Mouse (Mus musculus): Measurements from ENCODE around the gene Mad2l1bp. TPM values are rescaled to one million over a fixed set of nuclear protein-coding genes. Genes with fewer than 3 reads are reported as not detected.

Mad2l1bp gene
- polyA plus RNA-seq, 1 experiment from 2014 or later, result 55.5 TPM

DNA sequence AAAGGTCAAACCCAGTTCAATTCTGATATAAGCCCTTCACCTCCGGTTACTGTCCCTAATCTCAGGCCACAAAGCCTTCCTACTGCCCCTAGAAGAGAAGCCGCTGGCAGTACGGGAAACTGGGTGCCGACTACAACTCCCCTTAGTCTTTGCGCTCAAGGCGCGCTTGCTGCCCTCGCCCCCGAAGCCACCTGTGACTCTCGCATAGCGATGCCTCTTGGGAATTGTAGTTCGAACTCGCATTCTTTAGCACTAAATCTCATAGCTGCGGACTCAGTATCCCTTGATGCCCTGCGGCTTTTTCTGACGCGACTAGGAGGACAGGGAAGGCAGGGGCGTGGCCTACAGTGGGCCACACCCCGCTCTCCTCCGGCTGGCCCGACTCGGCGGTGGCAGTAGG is 7.3 kb upstream of the Mad2l1bp start, which contains the start of gene Gtpbp2:
Gene Gtpbp2 (plus strand): TSS at position 347 of the 400 bp plus-strand sequence.
- peak within 1 kb of the TSS; percentile 96 for H3K27ac ChIP-seq (ENCODE audit: low read length)
- H3K4me2 ChIP-seq (ENCODE audit: low read depth, low read length), result peak within 1 kb of the TSS; percentile 83
- ATAC-seq (ENCODE audit: low read depth), result peak; percentile 95
- peaks cover 16% of the 10 kb centered on the region; the same call in 1 of the 2 replicates for H3K36me3 ChIP-seq (ENCODE audit: control insufficient read depth, insufficient read depth, low read length)
- no peaks in the 10 kb centered on the region for H3K27me3 ChIP-seq (ENCODE audit: control insufficient read depth, insufficient read depth, low read depth, low read length)
- peak within 1 kb of the TSS; percentile 81 for H3K9ac ChIP-seq (ENCODE audit: low read length)
- H3K9me3 ChIP-seq (ENCODE audit: control insufficient read depth, low read length), result no peaks in the 10 kb centered on the region
- peak within 1 kb of the TSS; percentile 68 for H3K4me3 ChIP-seq (ENCODE audit: low read length)
- H3K4me1 ChIP-seq (replicated peaks; ENCODE audit: control insufficient read depth, insufficient read depth, low read length), result peaks cover 17% of the 10 kb centered on the region
- 0% methylated on average over 23 of the region's 23 CpGs for WGBS

DNA sequence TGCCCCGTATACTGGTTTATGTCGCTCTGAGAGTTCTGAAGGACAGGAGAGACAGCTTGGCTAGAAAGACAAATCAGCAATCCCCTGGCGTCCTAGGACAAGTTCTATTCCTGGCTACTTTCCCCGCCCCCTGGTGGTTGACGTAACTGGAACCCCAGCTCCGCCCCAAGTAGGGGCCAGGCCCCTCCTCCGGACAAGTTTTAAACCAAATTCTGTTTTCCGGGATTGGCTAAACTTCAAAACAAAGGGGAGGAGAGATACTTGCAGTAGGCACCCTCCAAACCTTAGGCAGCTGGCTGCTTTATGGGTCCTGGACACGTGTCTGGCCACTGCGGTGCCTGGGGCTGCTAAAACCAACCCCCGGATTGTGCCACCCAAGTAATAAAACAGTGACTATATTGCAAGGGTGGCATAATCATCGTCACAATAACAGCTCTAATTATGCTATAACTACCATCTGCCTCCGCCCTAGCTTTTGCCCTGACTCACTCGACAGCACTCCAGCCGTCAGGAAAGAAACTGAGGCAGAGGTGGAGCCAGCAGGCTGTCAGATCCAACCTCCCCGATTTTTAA is 6.8 kb upstream of the Mad2l1bp start:
- Histone ChIP-seq H3K4me1 (replicated peaks; ENCODE audit: control insufficient read depth, insufficient read depth, low read length) (peaks cover 17% of the 10 kb centered on the region), H3K4me3 (ENCODE audit: low read length) (peak overlapping the region; percentile 58), H3K27me3 (ENCODE audit: control insufficient read depth, insufficient read depth, low read depth, low read length) (no peaks in the 10 kb centered on the region), H3K4me2 (ENCODE audit: low read depth, low read length) (peak overlapping the region; percentile 83), H3K27ac (ENCODE audit: low read length) (peak overlapping the region; percentile 96), H3K36me3 (ENCODE audit: control insufficient read depth, insufficient read depth, low read length) (peaks cover 13% of the 10 kb centered on the region; the same call in 1 of the 2 replicates), H3K9ac (ENCODE audit: low read length) (peak overlapping the region; percentile 72), H3K9me3 (ENCODE audit: control insufficient read depth, low read length) (no peaks in the 10 kb centered on the region)
- under 1% methylated on average over 16 of the region's 16 CpGs for WGBS
- ATAC-seq (ENCODE audit: low read depth), result peak; percentile 85

- ATAC-seq (ENCODE audit: low read depth), result no peak
- WGBS, result 39% methylated on average over 2 of the region's 2 CpGs
- Histone ChIP-seq H3K4me1 (replicated peaks; ENCODE audit: control insufficient read depth, insufficient read depth, low read length) (peaks cover 17% of the 10 kb centered on the region), H3K4me3 (ENCODE audit: low read length) (no peak overlapping the region), H3K4me2 (ENCODE audit: low read depth, low read length) (peak overlapping the region; percentile 83; the same call in 1 of the 2 replicates), H3K9ac (ENCODE audit: low read length) (peak overlapping the region; percentile 72; the same call in 1 of the 2 replicates), H3K27ac (ENCODE audit: low read length) (peak overlapping the region; percentile 96), H3K36me3 (ENCODE audit: control insufficient read depth, insufficient read depth, low read length) (peaks cover 4% of the 10 kb centered on the region; the same call in 1 of the 2 replicates), H3K27me3 (ENCODE audit: control insufficient read depth, insufficient read depth, low read depth, low read length) (no peaks in the 10 kb centered on the region), H3K9me3 (ENCODE audit: control insufficient read depth, low read length) (no peaks in the 10 kb centered on the region)
Observed at GRCm38 (mm10) chr17:46159236-46159635, 5.9 kb upstream of the Mad2l1bp start.

GRCm38 (mm10) chr17:46157131-46157530 is 3.8 kb upstream of the Mad2l1bp start:
- Histone ChIP-seq H3K36me3 (ENCODE audit: control insufficient read depth, insufficient read depth, low read length) (no peaks in the 10 kb centered on the region), H3K4me3 (ENCODE audit: low read length) (no peak overlapping the region), H3K9ac (ENCODE audit: low read length) (no peak overlapping the region), H3K4me2 (ENCODE audit: low read depth, low read length) (no peak overlapping the region), H3K9me3 (ENCODE audit: control insufficient read depth, low read length) (no peaks in the 10 kb centered on the region), H3K4me1 (replicated peaks; ENCODE audit: control insufficient read depth, insufficient read depth, low read length) (peaks cover 12% of the 10 kb centered on the region), H3K27ac (ENCODE audit: low read length) (no peak overlapping the region), H3K27me3 (ENCODE audit: control insufficient read depth, insufficient read depth, low read depth, low read length) (no peaks in the 10 kb centered on the region)
- no peak for ATAC-seq (ENCODE audit: low read depth)
- 88% methylated on average over 8 of the region's 8 CpGs for WGBS

DNA sequence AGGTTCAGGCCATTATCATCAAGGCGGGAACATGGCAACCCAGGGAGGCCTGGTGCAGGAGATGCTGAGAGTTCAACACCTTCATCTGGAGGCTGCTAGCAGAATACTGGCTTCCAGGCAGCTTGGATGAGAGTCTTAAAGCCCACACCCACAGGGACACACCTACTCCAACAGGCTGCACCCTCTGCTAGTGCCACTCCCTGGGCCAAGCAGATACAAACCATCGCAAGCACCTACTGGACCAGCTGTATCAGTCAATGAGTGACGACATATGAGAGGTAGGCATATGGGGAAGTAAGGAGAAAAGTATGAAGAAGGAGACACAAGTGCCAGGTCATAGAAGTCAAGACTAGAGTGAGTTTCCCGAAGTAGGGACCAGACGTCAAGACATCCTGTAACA is 3.3 kb upstream of the Mad2l1bp start:
- no peaks in the 10 kb centered on the region for H3K36me3 ChIP-seq (ENCODE audit: control insufficient read depth, insufficient read depth, low read length)
- H3K27me3 ChIP-seq (ENCODE audit: control insufficient read depth, insufficient read depth, low read depth, low read length), result no peaks in the 10 kb centered on the region
- ATAC-seq (ENCODE audit: low read depth), result no peak
- H3K9ac ChIP-seq (ENCODE audit: low read length), result no peak overlapping the region
- peaks cover 7% of the 10 kb centered on the region for H3K4me1 ChIP-seq (replicated peaks; ENCODE audit: control insufficient read depth, insufficient read depth, low read length)
- no peak overlapping the region for H3K27ac ChIP-seq (ENCODE audit: low read length)
- no peak overlapping the region for H3K4me2 ChIP-seq (ENCODE audit: low read depth, low read length)
- no peak overlapping the region for H3K4me3 ChIP-seq (ENCODE audit: low read length)
- 73% methylated on average over 5 of the region's 5 CpGs for WGBS
- H3K9me3 ChIP-seq (ENCODE audit: control insufficient read depth, low read length), result no peaks in the 10 kb centered on the region

GRCm38 (mm10) chr17:46154336-46154735 is 983 bp upstream of the Mad2l1bp start:
- WGBS, result 86% methylated on average over 3 of the region's 3 CpGs
- H3K9me3 ChIP-seq (ENCODE audit: control insufficient read depth, low read length), result no peaks in the 10 kb centered on the region
- H3K27ac ChIP-seq (ENCODE audit: low read length), result peak overlapping the region; percentile 62
- no peaks in the 10 kb centered on the region for H3K27me3 ChIP-seq (ENCODE audit: control insufficient read depth, insufficient read depth, low read depth, low read length)
- no peak overlapping the region for H3K9ac ChIP-seq (ENCODE audit: low read length)
- H3K4me1 ChIP-seq (replicated peaks; ENCODE audit: control insufficient read depth, insufficient read depth, low read length), result peaks cover 12% of the 10 kb centered on the region
- H3K36me3 ChIP-seq (ENCODE audit: control insufficient read depth, insufficient read depth, low read length), result peaks cover 4% of the 10 kb centered on the region
- ATAC-seq (ENCODE audit: low read depth), result no peak
- no peak overlapping the region for H3K4me2 ChIP-seq (ENCODE audit: low read depth, low read length)
- no peak overlapping the region for H3K4me3 ChIP-seq (ENCODE audit: low read length)

DNA sequence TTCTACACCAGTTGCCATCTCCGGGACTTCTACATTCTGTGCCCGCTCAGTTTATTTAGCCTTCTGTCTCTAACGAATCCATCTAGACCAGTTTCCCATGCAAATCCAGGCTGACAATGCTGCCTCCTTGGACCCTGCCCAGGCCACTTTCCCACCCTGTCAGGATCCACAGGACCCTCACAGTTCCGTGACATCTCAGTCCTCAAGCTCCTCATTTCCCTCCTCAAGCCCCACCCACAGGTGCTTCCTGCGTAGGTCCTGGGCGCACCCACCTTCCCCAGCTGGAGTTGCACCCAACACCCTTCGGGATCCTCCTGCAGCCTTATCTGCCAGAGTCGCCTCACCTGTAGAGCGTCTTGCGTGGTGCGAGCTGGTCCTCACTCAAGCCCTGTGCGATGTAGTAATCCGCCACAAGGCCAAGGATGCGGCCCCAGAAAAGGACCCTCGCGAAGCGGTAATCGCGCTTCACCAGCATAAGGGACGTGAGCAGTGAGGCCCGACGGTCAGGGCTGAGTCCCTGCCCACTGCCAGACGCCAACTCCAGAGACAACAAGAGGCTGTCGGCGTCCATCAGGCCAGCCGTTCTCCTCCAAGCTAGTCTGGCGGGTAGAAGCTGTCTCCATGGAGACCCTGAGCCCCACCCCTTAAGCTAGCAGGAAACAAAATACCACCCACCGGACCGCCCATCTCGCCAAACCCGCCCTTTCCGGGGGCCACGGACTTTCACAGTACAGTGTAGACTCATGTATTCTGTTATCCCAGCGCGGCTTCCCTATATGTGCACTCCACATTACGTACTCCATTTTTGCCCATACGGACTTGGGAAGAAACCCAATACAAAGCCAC is 9.6 kb downstream of the Mad2l1bp start, which contains the start of gene Rsph9:
Gene Rsph9 (minus strand): TSS at position 639 of the 846 bp plus-strand sequence.
- Histone ChIP-seq H3K27ac (ENCODE audit: low read length) (peak within 1 kb of the TSS; percentile 2; the same call in 1 of the 2 replicates), H3K9me3 (ENCODE audit: control insufficient read depth, low read length) (no peaks in the 10 kb centered on the region), H3K4me3 (ENCODE audit: low read length) (peak within 1 kb of the TSS; percentile 56), H3K4me2 (ENCODE audit: low read depth, low read length) (peak within 1 kb of the TSS; percentile 87), H3K9ac (ENCODE audit: low read length) (peak within 1 kb of the TSS; percentile 56), H3K4me1 (replicated peaks; ENCODE audit: control insufficient read depth, insufficient read depth, low read length) (peaks cover 5% of the 10 kb centered on the region), H3K27me3 (ENCODE audit: control insufficient read depth, insufficient read depth, low read depth, low read length) (no peaks in the 10 kb centered on the region), H3K36me3 (ENCODE audit: control insufficient read depth, insufficient read depth, low read length) (peaks cover 19% of the 10 kb centered on the region)
- peak; percentile 98 for ATAC-seq (ENCODE audit: low read depth)
- WGBS, result 5% methylated on average over 37 of the region's 37 CpGs

DNA sequence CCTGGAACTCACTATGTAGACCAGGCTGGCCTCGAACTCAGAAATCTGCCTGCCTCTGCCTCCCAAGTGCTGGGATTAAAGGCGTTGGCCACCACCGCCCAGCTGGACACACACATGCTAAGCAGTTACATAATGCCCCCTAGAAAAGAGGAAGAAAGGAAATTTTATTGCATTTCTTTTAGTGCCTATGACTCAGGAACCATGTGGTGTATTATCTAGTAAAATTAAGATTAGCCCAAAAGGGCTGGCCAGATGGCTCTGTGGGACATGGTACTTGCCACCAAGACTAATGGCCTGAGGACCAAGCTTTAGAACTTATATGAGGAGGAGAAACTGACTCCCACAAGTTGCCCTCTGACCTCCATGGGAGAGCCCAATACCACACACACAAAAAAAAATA is 13.5 kb downstream of the Mad2l1bp start:
- Histone ChIP-seq H3K27me3 (ENCODE audit: control insufficient read depth, insufficient read depth, low read depth, low read length) (no peaks in the 10 kb centered on the region), H3K9ac (ENCODE audit: low read length) (no peak overlapping the region), H3K9me3 (ENCODE audit: control insufficient read depth, low read length) (no peaks in the 10 kb centered on the region), H3K4me2 (ENCODE audit: low read depth, low read length) (no peak overlapping the region), H3K27ac (ENCODE audit: low read length) (no peak overlapping the region), H3K4me1 (replicated peaks; ENCODE audit: control insufficient read depth, insufficient read depth, low read length) (peaks cover 5% of the 10 kb centered on the region), H3K36me3 (ENCODE audit: control insufficient read depth, insufficient read depth, low read length) (no peaks in the 10 kb centered on the region), H3K4me3 (ENCODE audit: low read length) (no peak overlapping the region)
- WGBS, result 87% methylated on average over 3 of the region's 3 CpGs
- no peak for ATAC-seq (ENCODE audit: low read depth)

GRCm38 (mm10) chr17:46138563-46139236 is 14.7 kb downstream of the Mad2l1bp start:
- no peaks in the 10 kb centered on the region for H3K27me3 ChIP-seq (ENCODE audit: control insufficient read depth, insufficient read depth, low read depth, low read length)
- no peaks in the 10 kb centered on the region for H3K36me3 ChIP-seq (ENCODE audit: control insufficient read depth, insufficient read depth, low read length)
- WGBS, result 49% methylated on average over 8 of the region's 8 CpGs
- peaks cover 3% of the 10 kb centered on the region for H3K4me1 ChIP-seq (replicated peaks; ENCODE audit: control insufficient read depth, insufficient read depth, low read length)
- ATAC-seq (ENCODE audit: low read depth), result no peak
- no peak overlapping the region for H3K9ac ChIP-seq (ENCODE audit: low read length)
- H3K4me3 ChIP-seq (ENCODE audit: low read length), result no peak overlapping the region
- no peak overlapping the region for H3K4me2 ChIP-seq (ENCODE audit: low read depth, low read length)
- H3K9me3 ChIP-seq (ENCODE audit: control insufficient read depth, low read length), result no peaks in the 10 kb centered on the region
- no peak overlapping the region for H3K27ac ChIP-seq (ENCODE audit: low read length)
